In genomic region chr11:19008610-19009384, GRCm38 (mm10) we compare ENCODE assay signal across 9 mouse cellular contexts. TPM values are rescaled to one million over a fixed set of nuclear protein-coding genes. Genes with fewer than 3 reads are reported as not detected.
DNase-seq lines count a peak whose midpoint lies in the region; ATAC-seq and TF ChIP-seq lines count a peak whose summit lies in the region.
"Had no signal": no experiment of that assay in that cellular context is flagged by ENCODE, and none has a peak within 500 bp of the region (broad histone marks: within the 10 kb centered on the region; RNA-seq: fewer than 3 reads in every experiment).

No protein-coding gene starts in this region.

- H3K4me2 ChIP-seq in kidney, embryonic 16.5 days (replicated peaks; ENCODE audit: low read depth, low read length), result peak overlapping the region; percentile 85
- peak overlapping the region; percentile 71 for H3K4me2 ChIP-seq in hindbrain, embryonic 16.5 days (ENCODE audit: low read length)

- peak overlapping the region; percentile 35 for H3K27ac ChIP-seq in kidney, embryonic 16.5 days (ENCODE audit: low read length)
- peak overlapping the region; percentile 87 for H3K27ac ChIP-seq in hindbrain, embryonic 16.5 days (ENCODE audit: low read depth, low read length)
- H3K27ac ChIP-seq in olfactory bulb, adult 2 months (ENCODE audit: insufficient read depth, low read depth, low read length), result peak overlapping the region; percentile 24; the same call in 1 of the 2 replicates
- H3K27ac ChIP-seq: limb, embryonic 13.5 days had no signal

- TF ChIP-seq POLR2A in olfactory bulb, adult 2 months (IDR thresholded peaks at IDR 0.05; ENCODE audit: insufficient read depth, low read depth, low read length), result no peak

- H3K9me3 ChIP-seq in kidney, embryonic 16.5 days (ENCODE audit: low read length), result no peaks in the 10 kb centered on the region
- H3K9me3 ChIP-seq in hindbrain, embryonic 16.5 days (ENCODE audit: control insufficient read depth, low read length), result no peaks in the 10 kb centered on the region
- H3K9me3 ChIP-seq: limb, embryonic 13.5 days had no signal

- peak overlapping the region; percentile 53 for H3K9ac ChIP-seq in kidney, embryonic 16.5 days (replicated peaks; ENCODE audit: low read length)
- peak overlapping the region; percentile 65 for H3K9ac ChIP-seq in hindbrain, embryonic 16.5 days (ENCODE audit: low read depth, low read length)
- H3K9ac ChIP-seq: limb, embryonic 13.5 days had no signal

- H3K36me3 ChIP-seq in kidney, embryonic 16.5 days (ENCODE audit: insufficient read depth, low read length), result peaks cover 3% of the 10 kb centered on the region; the same call in 1 of the 2 replicates
- no peaks in the 10 kb centered on the region for H3K36me3 ChIP-seq in hindbrain, embryonic 16.5 days (ENCODE audit: control insufficient read depth, insufficient read depth, low read length)
- H3K36me3 ChIP-seq: limb, embryonic 13.5 days had no signal

- no peak for TF ChIP-seq CTCF in olfactory bulb, adult 2 months (IDR thresholded peaks at IDR 0.05; ENCODE audit: insufficient read depth, low read depth, low read length)

- WGBS in kidney, embryonic 16.5 days, result 39% methylated on average over 13 of the region's 13 CpGs
- 27% methylated on average over 13 of the region's 13 CpGs for WGBS in hindbrain, embryonic 16.5 days
- WGBS in olfactory bulb, adult 2 months, result 73% methylated on average over 13 of the region's 13 CpGs

- ATAC-seq in kidney, embryonic 16.5 days (ENCODE audit: low FRiP score, low TSS enrichment), result no peak
- ATAC-seq in hindbrain, embryonic 16.5 days, result 0 out of 2 replicates have a peak, but pooled peaks have one; percentile 25

- DNase-seq in adrenal gland, adult 2 months, result peak; percentile 54
- no peak for DNase-seq in adrenal gland, postnatal 4 days (ENCODE audit: low spot score in 2 of 2)
- no peak for DNase-seq in kidney, postnatal 10 days
- DNase-seq in layer of hippocampus, postnatal 36 days, result no peak
- no peak for DNase-seq in thymus, postnatal 4 days

- peaks cover 38% of the 10 kb centered on the region for H3K4me1 ChIP-seq in kidney, embryonic 16.5 days (ENCODE audit: insufficient read depth, low read length)
- peaks cover 21% of the 10 kb centered on the region for H3K4me1 ChIP-seq in hindbrain, embryonic 16.5 days (ENCODE audit: control insufficient read depth, insufficient read depth, low read depth, low read length)
- H3K4me1 ChIP-seq in olfactory bulb, adult 2 months (ENCODE audit: control insufficient read depth, insufficient read depth, low read length), result peaks cover 18% of the 10 kb centered on the region

- peaks cover 25% of the 10 kb centered on the region for H3K27me3 ChIP-seq in kidney, embryonic 16.5 days (ENCODE audit: insufficient read depth, low read length)
- no peaks in the 10 kb centered on the region; the same call in 1 of the 2 replicates for H3K27me3 ChIP-seq in hindbrain, embryonic 16.5 days (replicated peaks; ENCODE audit: control insufficient read depth, insufficient read depth, low read length)

- peak overlapping the region; percentile 38 for H3K4me3 ChIP-seq in kidney, embryonic 16.5 days (ENCODE audit: low read length)
- H3K4me3 ChIP-seq in hindbrain, embryonic 16.5 days (ENCODE audit: low read length), result peak overlapping the region; percentile 36
- H3K4me3 ChIP-seq in olfactory bulb, adult 2 months (ENCODE audit: insufficient read depth, low read depth, low read length), result no peak overlapping the region

RNA-seq across cellular contexts. Expression of gene Meis1, which starts 10.0 kb away (rescaled TPM):
- 10 to 100 TPM; 45.9 to 50.7 TPM for total RNA-seq in adrenal gland, adult 2 months (2021)
- polyA plus RNA-seq in adrenal gland, adult 2 months (2012; rRNA removed), result 22.6 and 27.5 TPM in 2 replicates
- 10 to 100 TPM; 69.6 to 73.3 TPM for total RNA-seq in adrenal gland, postnatal 4 days (2021)
- polyA plus RNA-seq in kidney, embryonic 16.5 days (2015; fragmentation: Nextera tagmentation; extraction: Ambion mirVana), result 124 and 127 TPM in 2 replicates
- polyA plus RNA-seq in hindbrain, embryonic 16.5 days (2015; fragmentation: Nextera tagmentation; extraction: Ambion mirVana), result 182 and 183 TPM in 2 replicates
- not detected in 2 replicates for polyA plus RNA-seq in olfactory bulb, adult 2 months (2012; ENCODE audit: insufficient read depth, insufficient read length, low replicate concordance, missing spikeins)
- total RNA-seq in layer of hippocampus, postnatal 36 days (2021), result 1 to 10 TPM; 1.8 to 2.3 TPM

Comparison
In these comparisons a context has a peak if more than half of its experiments do, and no peak if none do; other contexts are left out.
1. H3K27ac ChIP-seq: peak in every context shown above with its lines; median percentile 87 in hindbrain, embryonic 16.5 days; 35 in kidney, embryonic 16.5 days; 24 in olfactory bulb, adult 2 months.